Comparison of ENCODE assay signal across 11 mouse cellular contexts in the genomic region with DNA sequence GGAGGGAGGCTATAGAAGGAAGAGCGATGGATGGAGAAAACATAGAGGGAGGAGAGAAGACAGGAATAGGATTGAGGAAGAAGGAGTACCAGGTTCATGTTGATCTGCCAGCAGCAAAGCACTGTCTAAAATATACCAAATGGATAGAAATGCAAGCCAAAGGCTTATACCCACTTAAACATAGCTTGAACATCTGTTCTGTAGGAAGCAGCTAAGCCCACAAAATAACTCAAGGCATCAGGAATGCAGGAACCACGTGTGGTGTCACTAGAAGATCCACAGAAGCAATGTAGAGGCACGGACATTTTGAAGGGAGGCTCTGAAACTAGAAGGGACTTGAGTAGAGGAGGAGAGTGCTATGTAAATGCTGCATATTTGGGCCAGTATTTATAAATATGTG.
"Had no signal": no experiment of that assay in that cellular context is flagged by ENCODE, and none has a peak within 500 bp of the region (broad histone marks: within the 10 kb centered on the region; RNA-seq: fewer than 3 reads in every experiment).

No protein-coding gene starts in this region.

- ATAC-seq: intestine, embryonic 16.5 days; liver, embryonic 12.5 days had no signal

- DNase-seq: kidney, adult 2 months; kidney, postnatal 14 days; lung, embryonic 14.5 days; lung, postnatal 10 days; lung, postnatal 4 days; midbrain, embryonic 14.5 days; spleen, adult 18-20 months; thymus, adult 2 months; thymus, postnatal 25 days had no signal
